Mouse (Mus musculus) stomach, postnatal 0 days (tissue): ENCODE data around the gene Ptgfrn.

Experiments
- CTCF ChIP-seq: IDR thresholded peaks from 2 replicates; pipeline ENCODE4 v1.5.1; 2016; ENCODE audit warnings: antibody characterized with exemption, low read depth, mild to moderate bottlenecking, moderate library complexity
- EP300 ChIP-seq: optimal IDR thresholded peaks from 2 replicates; pipeline ENCODE3; 2016; ENCODE audit warnings: antibody characterized with exemption

DNA sequence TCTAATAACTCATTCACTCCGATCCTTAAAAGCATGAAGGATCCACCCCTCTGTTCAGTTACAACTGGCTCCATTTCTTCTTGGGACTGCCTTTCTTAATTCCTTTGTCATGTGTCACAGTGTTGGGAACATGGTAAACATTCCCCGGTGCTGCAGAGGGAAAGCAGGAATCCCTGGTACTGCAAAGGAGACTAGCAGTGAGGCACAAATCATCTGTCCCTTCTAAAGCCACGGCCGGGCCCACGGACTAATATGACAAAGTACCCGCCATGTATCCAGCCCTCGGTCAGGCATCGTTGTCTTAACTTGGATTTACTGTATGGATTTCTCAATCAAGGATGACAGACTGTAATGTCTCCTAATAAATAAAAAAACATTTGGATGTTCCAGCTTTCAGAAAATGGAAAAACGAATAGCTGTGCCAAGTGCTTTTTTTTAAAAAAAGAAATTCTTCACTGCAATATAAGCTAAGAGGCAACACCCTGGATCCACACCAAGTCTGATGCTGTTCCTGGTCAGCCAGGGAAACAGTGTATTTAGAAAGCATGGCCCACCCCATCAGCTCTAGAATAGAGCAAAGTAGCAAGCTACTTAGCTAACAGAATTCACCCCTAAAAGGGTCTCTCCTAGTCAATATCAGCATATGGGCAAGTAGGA lies 10.2 kb downstream of the Ptgfrn start:
- TF ChIP-seq CTCF (no peak), EP300 (no peak)
